Mouse (Mus musculus): ENCODE data around the gene Gm5640.
"Not testable (repeated sequence)": the region's sequence is repeated elsewhere in the genome, so short reads cannot be mapped to it uniquely, and the experiment has no call there.

Gene Gm5640

DNA sequence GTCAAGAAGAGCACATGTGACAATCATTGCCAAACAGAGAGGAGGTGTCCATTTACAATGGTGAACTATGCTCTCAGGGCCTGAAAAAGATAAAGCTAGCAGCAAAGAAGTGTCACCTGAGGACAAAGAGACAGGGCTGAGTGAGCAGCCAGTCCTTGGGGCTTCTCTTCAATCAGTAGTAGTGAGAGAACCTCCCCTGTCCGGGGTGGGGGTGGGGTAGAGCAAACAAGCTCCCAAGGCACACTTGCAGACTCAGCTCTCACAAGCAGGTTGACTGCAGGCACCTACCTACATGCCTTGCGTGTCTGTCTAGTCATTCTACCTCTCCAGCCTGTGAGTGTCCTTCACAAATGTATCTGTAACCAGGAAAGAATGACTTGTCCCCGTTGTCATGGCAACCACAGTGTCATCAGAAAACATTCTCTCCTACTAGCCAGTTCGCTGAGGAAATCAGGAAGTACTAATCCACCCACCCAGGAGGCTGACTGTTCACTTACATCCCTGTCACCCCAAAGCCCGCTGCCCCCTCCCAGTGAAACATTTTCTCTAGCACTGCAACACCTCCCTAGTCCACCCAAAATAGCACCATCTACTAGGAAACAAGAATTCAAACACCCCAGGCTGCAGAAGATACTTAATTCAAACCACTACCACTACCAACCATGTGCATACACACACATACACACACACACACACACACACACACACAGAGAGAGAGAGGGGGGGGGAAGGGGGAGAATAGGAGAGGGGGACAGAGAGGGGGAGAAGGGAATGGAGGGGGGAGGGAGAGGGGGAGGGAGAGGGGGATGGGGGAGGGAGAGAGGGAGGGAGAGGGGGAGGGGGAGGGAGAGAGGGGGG is at the start of gene Gm5640:
TSS of gene Gm5640 (minus strand) at position 170 of the 858 bp plus-strand sequence.
- in situ Hi-C loops (cut with MboI, MseI): not testable (repeated sequence)

DNA sequence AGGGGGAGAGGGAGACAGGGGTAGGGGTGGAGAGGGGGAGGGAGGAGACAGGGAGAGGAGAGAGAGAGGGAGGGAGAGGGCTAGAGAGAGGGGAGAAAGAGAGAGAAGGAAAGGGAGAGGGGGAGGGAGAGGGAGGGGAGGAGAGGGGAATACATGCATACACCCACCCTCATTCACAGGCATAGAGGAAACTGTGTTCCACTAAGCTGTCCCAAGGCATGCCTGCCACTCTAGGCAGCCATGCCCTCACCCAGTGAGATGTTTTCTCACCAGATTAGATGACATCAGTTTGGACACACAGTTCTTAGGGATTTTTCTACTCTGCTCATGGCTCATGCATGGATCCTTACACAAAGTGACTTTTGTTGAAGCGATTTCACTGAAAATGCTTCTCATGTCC is 958 bp upstream of the Gm5640 start:
- in situ Hi-C loops (cut with MboI, MseI): not testable (repeated sequence)

DNA sequence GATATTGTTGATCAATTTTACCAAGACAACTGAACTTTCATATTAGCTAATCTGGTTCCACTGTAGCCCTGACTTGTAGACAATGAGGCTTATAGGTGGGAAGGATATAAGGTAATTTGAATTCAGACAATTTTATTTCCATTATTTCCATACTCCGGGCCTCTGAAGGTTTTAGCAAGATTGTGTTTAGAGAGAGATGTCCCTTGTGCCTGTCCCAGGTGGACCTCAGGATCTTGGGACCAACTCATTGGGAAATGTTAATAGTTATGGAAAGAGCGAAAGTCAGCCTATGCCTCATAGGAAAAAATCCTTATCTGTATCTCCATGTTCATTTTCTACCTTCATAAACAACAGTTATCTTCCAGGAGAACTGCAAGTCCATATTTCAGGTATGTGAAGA is 53.1 kb downstream of the Gm5640 start, which contains the start of gene Olfr1325:
TSS of gene Olfr1325 (plus strand) at position 301 of the 400 bp plus-strand sequence.
- in situ Hi-C loops (cut with MboI, MseI): no loop called here

Data from T-helper 2 cell (primary cell).